Mouse (Mus musculus) embryo, embryonic 11.5 days (tissue): ENCODE data around the gene Spata1.

Source experiments
- DNase-seq: peaks from one replicate; pipeline ENCODE4 v3.0.0-alpha.2; 2012; ENCODE audit warnings: low read depth, low spot score

Gene Spata1

DNA sequence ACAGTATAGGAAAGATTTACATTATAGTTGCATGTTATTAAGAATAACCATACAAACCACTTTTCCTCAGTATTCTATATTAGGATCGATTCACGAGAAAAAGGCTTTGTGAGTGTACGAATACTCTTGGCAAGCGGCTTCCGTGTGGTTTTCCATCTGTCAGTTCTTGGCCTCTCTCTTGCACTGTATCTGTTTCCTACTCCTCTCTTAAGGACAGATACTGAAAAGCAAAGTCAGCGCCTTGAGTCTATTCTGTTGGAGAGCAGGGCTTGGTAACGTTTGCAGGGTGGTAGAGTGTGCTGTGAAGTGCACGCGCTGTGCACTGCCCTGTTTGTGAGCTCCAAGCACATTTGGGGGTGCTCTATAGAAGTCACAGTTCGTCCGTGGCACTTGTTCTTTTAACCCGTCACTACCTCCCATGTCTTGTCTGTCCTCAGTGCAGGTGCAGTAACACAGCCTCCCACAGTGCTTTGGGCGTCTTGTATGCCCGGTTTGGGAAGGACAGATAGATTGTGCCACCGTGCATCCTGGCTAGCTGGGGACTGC is 79.5 kb downstream of the Spata1 start:
- no peak for DNase-seq

DNA sequence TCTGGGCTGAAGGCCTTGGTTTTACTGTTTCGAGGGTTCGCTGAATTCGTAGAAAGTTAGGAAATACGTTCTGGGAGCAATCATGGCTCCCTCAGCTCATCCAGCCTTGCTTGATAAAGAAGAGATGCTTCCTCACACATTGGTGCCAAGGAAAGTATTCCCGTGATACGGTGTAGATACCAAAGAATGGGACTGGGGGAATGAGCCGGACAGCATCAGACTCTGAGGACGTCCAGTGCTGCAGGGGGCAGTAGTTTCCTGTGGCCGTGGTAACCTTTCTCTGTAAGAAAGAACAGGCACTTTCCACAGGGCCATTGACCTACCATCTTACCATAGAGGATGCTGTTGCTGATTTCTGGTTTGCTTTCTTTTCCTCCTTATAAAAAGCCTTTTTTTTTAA is 80.0 kb downstream of the Spata1 start:
- no peak for DNase-seq

DNA sequence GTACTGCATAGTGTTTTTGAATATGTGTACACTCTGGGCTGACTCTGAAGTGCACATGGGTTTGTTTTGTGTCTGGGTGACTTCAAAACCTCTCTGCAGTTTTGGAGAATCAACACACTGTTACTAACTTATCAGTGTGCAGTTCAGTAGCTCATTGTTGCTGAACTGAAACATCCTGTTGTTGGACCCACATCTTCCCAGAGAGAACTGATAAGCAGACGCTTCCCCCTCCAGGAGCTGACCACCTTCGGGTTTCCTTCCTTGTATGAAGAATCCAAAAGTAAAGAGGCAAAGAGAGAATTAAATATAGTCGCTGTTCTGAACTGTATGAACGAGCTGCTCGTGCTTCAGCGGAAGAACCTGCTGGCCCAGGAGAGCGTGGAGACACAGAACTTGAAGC is 80.7 kb downstream of the Spata1 start:
- no peak for DNase-seq

DNA sequence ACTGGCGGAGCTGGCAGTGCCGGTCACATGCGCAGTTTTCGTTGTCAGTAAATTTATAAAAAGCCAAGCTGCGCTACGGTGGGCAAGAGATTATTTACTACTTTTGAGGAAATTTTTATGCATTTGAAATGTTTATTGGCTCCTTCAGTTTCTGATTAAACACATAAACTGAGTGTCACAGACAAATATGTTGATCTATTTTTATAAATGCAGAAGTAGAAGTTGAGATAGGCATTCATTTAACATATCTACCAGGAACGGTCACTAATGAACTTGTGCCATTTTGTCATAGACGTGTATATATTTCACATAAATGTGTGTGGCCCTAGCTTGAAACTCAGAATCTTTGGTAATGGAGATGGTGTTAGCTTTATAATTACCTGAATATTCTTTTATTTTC is 81.7 kb downstream of the Spata1 start:
- no peak for DNase-seq

DNA sequence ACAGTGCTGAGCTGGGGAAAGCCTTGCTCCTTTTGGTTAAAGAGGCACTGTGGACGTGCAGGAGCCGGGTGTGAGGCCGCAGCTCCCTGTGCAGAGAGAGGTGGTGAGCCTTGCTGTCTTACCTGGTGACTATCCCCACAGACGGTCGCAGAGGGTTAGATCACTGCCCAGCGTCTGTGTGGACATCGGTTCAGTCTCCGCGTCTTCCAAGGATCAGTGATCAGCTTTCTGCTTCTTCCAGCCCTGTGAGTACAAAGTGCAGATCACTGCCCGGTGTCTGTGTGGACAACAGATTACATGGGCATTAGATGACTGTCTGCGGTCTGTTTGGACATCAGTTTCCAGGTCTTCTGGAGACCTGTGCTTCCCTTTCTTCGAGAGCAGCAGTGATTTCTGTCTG is 85.0 kb downstream of the Spata1 start:
- DNase-seq, result no peak

DNA sequence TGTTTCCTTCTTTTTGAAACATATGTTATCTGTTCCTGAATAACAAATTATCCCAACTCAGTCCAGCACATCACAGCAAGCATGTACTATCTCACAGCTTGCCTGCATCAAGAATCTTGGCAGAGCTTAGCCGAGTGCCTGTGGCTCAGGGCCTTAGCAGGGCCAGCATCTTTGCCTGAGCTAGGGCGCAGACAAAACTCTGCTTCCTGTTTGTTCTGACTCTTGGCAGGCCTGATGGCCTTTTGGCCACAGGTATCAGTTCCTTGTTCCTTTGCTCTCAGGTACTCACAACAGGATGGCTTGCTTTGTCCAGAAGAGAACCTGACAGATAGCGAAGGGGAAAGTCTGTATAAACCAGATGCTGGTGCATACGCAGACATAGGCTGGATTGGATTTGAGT is 85.6 kb downstream of the Spata1 start:
- DNase-seq, result no peak

DNA sequence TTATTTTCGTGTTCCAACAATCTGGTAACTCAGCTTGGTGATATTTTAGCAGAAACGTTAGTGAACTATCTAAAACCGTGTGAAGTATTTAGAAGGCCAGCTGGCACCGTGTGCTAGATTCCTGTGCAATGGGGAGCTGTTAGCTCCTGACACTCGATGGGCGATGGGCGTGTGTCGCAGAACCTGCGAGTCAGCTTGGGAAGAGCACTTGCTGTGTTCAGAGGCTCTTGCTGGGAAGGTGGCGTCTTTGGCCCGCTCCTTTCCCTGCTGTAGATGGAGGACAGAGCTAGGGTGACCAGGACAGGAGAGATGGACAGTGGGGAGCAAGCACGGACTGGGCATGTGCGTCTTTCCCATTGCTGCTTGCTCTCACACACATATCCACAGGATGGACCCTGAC is 86.5 kb downstream of the Spata1 start:
- DNase-seq, result no peak

DNA sequence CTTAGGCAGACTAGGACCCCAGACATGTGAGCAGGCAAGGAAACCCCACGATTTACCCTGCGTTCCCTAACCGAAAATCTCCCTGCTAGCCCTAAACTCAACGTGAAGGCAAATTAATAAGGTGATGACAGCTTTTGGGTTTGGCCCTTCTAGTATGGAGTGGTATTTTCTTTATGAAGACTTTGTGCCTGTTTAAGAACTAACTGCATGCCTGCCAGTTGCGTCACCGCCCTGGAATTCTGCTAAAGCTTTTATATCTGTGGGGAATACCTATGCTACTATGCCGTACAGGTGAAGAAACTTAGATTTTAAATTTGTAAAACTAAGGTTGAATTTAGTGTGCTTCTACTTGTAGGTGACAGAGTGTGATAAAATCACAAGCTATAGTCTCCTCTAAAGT is 87.1 kb downstream of the Spata1 start:
- no peak for DNase-seq

DNA sequence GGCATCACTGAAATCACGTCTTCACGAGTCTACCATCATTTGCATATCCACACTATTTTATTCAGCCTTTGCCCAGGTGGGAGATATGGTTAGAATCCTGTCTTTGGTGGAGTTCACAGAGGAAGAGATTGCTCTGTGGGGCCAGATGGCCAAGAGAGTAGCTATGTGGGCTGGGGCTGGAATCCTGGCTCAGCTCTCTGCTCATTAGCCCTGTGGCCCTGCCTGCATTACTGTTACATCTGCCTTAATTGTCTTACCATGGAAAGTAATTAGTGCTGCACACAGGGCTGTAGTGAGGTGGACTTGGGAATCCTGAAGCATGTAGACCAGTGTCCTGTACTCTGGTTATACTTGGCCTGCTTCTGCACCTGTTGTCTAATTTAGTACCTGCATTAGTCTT is 87.5 kb downstream of the Spata1 start:
- DNase-seq, result no peak

DNA sequence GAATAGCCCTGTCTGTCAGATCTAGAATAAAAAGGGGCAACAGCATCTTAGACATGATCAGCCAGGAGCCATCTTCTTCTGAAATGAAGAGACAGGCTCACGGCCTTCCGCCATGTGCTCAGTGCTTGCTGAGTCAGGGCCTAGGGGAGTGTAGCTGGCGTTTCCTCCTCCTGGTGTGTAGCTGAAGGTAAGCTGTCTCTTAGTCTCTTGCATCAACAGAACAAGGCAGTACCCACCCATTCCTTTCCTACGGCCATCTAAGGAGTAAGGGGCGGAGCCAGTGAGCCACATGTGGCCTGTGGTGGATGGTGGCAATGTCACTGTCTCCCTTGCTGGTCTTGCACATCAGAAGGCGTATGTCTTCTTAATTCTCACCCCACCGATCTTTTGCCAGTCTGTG is 89.4 kb downstream of the Spata1 start:
- no peak for DNase-seq
